Mouse (Mus musculus): Measurements from ENCODE around the gene Hoxb1. TPM values are rescaled to one million over a fixed set of nuclear protein-coding genes. Genes with fewer than 3 reads are reported as not detected.

Gene Hoxb1
- not detected for total RNA-seq (2021)
- long read RNA-seq, experiment 1: 0 reads
- long read RNA-seq, experiment 2: 0 reads

DNA sequence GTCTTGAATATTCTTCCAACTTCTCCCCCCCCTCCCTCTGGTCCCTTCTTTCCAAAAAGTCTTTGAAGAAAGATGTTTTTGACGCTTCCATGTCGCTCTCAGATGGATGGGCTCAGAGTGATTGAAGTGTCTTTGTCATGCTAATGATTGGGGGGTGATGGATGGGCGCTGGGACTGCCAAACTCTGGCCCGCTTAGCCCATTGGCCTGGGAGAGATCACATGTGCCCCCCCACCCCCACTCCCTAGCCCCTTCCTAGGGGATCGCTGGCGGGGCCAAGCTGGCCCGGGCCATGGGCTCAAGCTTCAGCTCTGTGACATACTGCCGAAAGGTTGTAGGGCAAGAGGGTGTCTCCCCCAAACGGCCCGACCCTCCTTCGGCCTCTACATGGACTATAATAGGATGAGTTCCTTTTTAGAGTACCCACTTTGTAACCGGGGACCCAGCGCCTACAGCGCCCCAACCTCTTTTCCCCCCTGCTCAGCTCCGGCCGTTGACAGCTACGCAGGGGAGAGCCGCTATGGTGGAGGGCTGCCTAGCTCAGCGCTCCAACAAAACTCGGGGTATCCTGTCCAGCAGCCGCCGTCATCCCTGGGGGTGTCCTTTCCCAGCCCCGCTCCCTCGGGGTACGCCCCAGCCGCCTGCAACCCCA lies at the start of gene Hoxb1:
Gene Hoxb1, plus strand, starts transcription at position 312 of the 651 bp plus-strand sequence.
- no peak for DNase-seq (ENCODE audit: low spot score in 2 of 2)
- intact Hi-C loops (cut with DNase I): no loop called here

DNA sequence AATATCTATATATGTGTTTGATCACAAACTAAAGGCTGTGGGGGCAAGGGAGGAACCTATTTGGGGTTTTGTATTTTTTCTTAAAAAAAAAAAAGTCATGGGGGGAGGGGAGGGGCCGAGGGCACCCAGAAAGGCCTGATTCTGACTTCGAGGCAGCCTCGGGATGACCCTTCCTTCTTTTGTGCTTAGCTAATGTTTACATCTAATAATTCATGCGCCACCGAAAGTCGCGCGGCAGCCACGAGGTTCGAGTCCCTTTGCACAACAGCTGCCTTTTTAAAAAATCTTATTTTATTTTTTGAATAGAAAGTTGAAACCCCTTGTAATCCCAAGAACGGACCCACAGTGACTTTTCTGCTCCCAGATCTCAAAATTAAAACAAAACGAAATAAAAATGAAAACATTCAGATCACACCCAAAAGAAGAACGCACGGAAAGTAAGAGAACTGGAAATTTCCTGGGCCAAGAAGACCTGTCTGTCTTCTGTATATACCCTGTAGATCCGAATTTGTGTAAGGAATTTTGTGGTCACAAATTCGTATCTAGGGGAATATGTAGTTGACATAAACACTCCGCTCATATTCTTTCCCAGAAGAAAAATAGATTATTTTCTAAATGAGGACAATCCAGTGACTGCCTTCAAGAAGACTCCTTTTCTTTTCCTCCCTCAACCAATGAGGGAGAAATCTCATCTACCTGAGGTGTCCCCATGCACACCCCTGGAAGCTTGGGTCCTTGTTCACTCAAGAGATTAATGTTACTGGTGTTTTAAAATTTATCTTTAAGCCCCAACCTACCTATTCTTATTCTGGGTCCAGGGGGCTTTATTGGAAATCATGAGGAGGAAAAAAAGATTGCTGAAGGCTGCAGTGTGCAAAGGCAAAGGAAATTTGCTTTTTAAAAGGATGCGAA lies 48.6 kb upstream of the Hoxb1 start:
- DNase-seq (ENCODE audit: low spot score in 2 of 2): no peak
- intact Hi-C loops (cut with DNase I): loop anchor here (5.0 to 10.0 kb wide), 2 partner anchors 308 to 360 kb away; no protein-coding TSS in a partner anchor

DNA sequence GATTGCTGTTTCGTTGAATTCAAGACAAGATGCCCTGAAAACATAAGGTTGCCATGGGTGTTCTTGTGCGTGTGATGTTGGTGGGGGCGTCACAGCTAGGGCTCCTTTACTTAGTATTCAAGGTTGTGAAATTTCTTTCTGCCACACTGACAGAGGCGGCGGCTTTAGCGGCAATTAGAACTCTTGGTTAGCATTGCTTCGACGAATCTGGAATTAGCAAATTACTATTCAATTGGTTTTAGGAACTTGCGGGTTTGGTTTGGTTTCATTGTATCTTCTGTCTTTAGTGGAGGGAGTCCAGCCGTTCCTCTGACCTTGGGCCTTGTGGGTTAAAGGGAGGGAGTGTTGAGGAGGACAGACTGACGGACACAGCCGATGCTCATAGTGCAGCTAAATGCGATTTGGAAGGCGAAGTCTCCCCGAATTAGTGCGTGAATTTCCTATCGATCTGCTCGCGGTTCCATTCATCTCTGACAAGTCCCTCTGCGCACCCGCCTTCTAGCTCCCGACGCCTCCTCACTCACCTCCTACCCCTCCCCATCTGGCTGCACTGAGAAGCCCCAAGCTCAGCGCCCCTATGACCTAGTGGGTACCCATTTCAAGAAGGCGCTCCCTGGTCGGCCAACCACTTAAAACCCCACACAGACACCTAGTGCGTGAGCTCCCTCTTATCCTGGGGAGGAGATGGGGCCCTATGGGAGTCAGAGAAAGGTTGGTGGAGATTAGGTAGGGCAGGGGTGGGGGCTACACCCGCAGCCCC lies 47.8 kb upstream of the Hoxb1 start, which contains the start of gene Hoxb4:
Gene Hoxb4, plus strand, starts transcription at position 660 of the 760 bp plus-strand sequence.
- intact Hi-C loops (cut with DNase I): loop anchor here (5.0 to 10.0 kb wide), 2 partner anchors 307 to 360 kb away; no protein-coding TSS in a partner anchor
- DNase-seq (ENCODE audit: low spot score in 2 of 2): no peak

DNA sequence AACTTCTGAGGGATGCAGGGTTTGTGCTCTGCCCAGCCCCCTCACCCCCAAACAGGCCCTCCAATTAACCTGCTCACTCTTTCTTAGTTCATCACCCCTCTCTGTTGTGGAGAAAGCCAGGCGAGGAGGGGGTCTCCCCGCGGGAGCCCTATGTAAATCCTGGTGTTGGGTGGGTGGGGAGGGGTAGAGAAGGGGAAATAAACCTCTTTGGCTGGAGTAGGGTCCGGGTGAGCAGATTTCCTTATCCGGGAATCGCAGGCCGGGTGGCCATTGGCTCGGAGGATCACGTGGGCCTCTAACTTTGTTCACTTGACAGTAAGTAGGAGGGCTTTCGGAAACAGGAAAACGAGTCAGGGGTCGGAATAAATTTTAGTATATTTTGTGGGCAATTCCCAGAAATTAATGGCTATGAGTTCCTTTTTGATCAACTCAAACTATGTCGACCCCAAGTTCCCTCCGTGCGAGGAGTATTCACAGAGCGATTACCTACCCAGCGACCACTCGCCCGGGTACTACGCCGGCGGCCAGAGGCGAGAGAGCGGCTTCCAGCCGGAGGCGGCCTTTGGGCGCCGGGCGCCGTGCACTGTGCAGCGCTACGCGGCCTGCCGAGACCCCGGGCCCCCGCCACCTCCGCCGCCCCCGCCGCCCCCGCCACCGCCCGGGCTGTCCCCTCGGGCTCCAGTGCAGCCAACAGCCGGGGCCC lies 47.0 kb upstream of the Hoxb1 start:
- intact Hi-C loops (cut with DNase I): loop anchor here (5.0 to 10.0 kb wide), 2 partner anchors 306 to 359 kb away; no protein-coding TSS in a partner anchor
- no peak for DNase-seq (ENCODE audit: low spot score in 2 of 2)

DNA sequence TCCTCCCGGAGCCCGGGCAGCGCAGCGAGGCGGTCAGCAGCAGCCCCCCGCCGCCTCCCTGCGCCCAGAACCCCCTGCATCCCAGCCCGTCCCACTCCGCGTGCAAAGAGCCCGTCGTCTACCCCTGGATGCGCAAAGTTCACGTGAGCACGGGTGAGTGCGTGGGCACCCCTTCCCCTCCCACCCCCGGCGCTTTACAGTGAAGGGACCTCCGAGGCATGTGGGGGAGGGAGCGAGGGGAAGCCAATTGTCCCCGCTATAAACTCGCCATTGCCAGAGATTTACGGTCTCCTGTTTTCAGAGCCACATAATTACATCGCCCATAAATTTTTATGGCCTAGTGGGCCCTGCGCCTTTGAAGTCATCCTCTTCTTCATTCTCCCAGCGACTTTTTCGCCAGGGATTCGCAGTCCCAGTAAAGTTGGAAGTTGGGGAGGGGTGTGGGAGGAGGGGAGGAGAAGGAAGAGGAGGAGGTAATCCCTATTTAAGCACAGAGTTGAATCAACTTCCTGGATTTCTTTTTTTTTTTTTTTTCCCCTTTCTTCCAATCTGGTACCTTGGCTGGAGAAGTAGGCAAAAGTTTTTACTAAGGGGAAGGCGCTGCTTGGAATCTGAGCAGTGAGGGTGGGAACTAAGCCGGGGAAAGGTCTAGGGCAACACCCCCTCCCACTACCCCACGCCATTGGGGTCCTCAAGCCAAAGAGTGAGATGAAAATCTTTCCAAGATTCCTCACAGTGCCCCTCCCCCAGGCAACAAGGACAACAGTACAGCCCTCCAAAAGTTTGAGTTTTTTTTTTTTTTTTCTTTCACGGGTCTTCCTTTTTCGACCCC lies 46.3 kb upstream of the Hoxb1 start:
- intact Hi-C loops (cut with DNase I): loop anchor here (5.0 to 10.0 kb wide), 2 partner anchors 306 to 358 kb away; no protein-coding TSS in a partner anchor
- no peak for DNase-seq (ENCODE audit: low spot score in 2 of 2)

DNA sequence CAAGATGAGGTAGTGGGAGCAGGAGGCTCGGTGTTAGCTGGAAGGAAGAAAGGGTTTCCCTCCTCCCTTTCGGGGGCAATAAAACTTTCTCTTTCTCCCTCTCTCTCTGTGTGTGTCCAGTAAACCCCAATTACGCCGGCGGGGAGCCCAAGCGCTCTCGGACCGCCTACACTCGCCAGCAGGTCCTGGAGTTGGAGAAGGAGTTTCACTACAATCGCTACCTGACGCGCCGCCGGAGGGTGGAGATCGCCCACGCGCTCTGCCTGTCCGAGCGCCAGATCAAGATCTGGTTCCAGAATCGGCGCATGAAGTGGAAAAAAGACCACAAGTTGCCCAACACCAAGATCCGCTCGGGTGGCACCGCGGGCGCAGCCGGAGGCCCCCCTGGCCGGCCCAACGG lies 45.6 kb upstream of the Hoxb1 start:
- intact Hi-C loops (cut with DNase I): loop anchor here (5.0 to 10.0 kb wide), 2 partner anchors 305 to 357 kb away; no protein-coding TSS in a partner anchor
- DNase-seq (ENCODE audit: low spot score in 2 of 2): no peak

DNA sequence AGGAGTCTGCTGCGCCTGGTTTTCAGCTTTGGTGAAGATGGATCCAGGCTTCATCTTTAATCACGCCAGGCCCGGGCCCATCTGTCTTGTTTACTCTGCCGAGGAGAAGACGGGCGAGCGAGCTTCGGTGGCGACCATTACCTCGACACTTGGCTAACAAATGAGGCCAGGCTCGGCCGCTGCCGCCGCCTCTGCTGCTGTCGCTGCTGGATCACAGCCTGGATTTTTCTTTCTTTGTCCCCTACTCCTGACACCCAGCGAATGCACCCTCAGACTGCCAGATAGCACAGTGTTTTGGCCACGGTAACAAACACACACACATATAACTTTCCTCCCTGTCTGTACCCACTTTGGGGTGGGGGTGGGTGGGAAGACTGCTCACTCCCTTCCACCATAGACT lies 44.9 kb upstream of the Hoxb1 start:
- intact Hi-C loops (cut with DNase I): no loop called here
- DNase-seq (ENCODE audit: low spot score in 2 of 2): no peak

DNA sequence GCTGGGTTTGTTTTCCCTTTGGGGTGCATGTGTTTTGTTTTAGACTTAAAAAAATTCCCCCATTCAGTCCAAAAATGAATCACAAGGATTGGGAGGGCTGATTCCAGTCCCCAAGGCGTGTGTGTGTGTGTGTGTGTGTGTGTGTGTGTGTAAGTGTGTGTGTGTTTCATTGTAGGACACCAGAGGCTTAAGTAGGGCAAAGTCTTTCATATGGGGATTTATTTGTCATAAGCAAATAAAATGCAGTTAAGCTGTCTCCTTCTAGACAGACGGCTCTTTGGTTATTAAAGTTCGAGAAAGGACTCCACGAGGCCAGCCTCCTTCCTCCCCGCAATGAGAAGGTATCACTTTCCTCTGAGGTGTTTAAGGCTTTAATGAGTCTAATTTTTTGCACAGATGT lies 43.7 kb upstream of the Hoxb1 start:
- intact Hi-C loops (cut with DNase I): no loop called here
- DNase-seq (ENCODE audit: low spot score in 2 of 2): no peak

DNA sequence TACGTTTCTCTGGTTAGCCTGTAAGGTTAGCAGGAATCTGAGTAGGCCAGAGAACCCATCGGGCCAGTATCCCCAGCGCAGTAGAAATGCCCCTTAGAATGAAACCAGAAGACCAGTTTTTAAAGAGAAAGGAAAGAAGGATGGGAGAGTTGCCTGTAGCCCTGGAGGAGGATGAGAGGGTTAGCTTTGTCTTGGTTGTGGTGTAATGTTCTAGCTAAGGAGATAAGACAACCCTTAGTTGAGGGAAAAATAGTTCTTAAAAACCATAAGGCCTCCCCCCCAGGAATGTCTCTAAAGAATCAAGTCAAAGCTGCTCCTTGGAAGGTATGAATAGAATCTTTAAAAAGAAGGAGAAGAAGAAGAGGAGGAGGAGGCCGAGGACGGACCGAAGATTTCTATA lies 42.8 kb upstream of the Hoxb1 start:
- intact Hi-C loops (cut with DNase I): no loop called here
- DNase-seq (ENCODE audit: low spot score in 2 of 2): no peak

DNA sequence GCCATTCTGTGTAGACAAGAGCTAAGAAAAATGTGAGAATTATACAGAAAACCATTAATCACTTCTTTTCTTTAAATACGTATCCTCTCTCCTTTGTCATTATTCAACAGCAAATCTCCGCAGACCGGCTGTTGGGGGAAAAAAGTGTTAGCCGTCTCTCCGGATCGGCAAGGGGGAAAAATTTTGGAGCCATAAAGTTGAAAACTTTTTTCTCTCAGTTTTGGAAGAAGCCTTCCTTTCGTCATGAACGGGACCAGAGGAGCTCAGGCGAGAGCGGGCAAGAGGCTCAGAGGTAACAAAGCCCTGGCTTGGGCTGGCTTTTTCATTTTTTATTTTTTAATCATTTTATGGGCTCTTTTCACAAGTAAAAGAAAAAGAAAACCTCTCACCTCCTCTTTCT lies 42.4 kb upstream of the Hoxb1 start, which contains the start of gene Hoxb3:
Gene Hoxb3, plus strand, starts transcription at position 173 of the 400 bp plus-strand sequence.
- DNase-seq (ENCODE audit: low spot score in 2 of 2): no peak
- intact Hi-C loops (cut with DNase I): no loop called here

DNA sequence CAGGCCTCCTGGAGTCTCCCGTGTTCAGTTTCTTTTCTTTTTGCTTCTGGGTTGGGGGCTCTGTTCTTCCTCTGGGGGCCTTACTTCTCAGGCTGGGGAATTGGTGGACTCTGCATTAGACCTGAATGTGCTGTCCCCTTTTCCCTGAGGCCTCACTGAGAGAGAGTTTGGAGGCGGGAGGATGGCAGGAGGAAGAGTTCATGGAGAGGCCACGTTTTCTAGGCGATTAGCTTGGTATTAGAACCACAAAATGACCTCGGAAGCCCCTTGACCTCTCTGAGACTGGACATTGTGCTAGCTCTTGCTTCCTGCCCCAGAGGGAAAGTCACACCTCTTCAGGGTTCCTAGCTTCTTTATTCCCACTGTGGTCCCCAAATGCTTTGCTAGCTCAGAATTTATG lies 41.4 kb upstream of the Hoxb1 start:
- DNase-seq (ENCODE audit: low spot score in 2 of 2): no peak
- intact Hi-C loops (cut with DNase I): no loop called here

DNA sequence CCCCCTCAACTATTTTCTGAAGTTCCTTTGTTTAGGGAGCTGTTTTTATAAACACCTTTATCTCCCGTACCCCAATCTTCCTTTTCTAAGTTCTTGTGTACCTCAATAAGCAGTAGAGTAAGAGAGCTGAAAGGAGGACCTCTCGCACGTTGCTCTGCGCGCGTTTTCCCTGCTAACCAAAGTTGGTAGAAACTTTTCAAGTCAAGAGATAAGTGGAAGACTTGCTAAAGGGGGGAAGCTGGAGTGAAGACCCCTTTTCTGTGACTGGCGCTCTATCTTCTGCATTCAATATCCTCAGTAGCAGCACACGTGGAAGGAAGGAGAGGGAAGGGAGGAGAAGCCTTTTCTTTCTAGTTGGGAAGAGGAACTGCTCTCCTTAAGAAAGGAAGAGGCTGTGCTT lies 40.6 kb upstream of the Hoxb1 start:
- intact Hi-C loops (cut with DNase I): no loop called here
- no peak for DNase-seq (ENCODE audit: low spot score in 2 of 2)

DNA sequence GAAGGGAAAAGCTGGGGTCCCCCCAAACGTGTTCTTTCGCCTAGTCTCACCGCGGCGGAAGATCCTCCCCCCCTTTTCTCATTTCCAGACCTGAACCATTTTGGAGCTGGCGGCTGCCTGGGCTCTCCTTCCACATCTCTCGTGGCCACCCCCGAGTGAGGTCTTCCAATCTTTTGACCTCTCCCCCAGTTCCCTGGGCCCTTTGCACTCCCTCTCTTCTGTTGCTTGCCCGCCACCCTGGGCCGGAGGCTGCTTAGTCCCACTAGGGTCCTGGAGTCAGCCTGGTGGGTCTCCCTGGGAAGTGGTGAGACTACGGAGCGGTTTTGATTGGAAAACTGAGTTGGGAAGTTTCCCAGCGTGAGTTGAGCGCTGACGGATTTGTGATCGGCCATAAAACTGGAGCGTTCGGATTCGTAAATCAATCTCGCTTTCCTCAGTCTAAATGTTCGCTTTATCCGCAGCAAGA lies 39.8 kb upstream of the Hoxb1 start:
- intact Hi-C loops (cut with DNase I): no loop called here
- DNase-seq (ENCODE audit: low spot score in 2 of 2): no peak

DNA sequence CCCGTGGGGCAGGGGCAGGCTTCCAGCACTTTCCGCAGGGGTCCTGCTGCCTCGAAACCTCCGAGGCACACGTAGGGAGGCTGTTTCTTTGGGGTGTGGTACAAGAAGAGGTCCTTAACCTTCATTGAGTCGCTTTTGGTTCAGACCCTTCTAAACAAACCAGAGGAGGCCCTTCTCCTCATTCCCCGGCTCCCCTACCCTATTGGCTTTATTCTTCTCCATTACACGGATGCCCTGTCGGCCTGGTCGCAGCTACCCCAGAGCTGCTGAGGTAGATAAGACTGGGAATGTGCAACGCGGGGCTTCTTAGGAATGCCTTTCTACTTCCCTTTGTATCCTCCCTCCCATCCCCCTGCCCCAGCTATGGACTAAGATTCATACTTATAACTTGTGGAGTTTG lies 38.8 kb upstream of the Hoxb1 start:
- intact Hi-C loops (cut with DNase I): no loop called here
- DNase-seq (ENCODE audit: low spot score in 2 of 2): no peak

DNA sequence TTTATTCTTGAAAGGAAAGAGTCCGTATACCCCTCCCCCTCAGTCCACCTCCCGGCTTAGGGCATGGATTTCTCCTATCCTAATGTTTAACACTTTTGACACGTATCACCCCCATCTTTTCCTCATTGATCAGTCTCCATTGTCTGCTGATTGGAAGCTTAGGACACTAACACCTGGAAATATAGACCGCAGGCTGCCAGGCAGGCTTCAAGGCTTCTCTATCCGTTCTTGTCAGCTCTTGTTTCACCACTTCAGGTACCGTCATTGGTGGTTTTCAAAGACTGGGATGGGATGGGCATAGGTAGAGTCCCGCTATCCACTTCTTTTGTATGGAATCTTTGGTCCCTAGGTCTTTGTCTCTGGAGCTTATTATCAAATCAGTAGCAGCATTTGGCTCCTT lies 38.4 kb upstream of the Hoxb1 start:
- intact Hi-C loops (cut with DNase I): no loop called here

DNA sequence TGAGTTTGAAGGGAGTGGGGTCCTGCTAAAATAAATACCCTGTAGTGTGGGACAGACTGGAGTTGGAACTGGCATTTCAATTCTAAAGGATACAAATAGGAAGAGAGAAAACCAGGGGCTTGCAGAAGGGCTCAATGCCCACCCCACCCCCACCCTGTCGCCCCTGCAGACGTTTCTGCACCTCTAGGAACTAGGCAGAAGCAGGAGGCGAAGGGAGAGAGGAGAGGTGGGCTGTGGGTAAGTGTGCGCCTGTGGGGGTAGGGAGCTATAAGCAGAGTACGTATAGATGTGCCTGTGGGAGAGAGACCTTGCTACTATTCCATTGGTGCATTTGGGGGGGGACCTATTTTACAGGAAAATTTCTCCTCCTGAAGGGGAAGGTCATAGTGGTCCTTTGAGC lies 37.8 kb upstream of the Hoxb1 start:
- no peak for DNase-seq (ENCODE audit: low spot score in 2 of 2)
- intact Hi-C loops (cut with DNase I): no loop called here

More for the DNA sequence above, 38.4 kb upstream of the Hoxb1 start:
- DNase-seq (ENCODE audit: low spot score in 2 of 2): no peak

DNA sequence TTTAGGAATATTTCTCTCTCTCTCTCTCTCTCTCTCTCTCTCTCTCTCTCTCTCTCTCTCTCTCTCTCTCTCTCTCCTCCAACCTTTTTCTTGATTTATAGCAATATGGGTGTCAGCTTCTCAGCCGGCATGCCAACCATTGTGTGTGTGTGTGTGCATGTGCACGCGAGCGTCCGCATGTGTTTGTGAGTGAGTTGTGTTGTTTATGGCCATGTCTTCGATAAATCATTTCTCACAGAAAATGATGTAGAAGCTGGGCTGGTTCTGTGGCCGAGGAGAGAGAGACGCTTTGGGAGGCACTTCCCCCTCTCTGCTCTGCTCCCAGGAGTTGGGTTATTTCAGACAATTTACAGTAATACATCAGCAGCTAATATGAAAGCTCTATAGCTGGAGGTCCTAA lies 36.9 kb upstream of the Hoxb1 start:
- intact Hi-C loops (cut with DNase I): no loop called here
- no peak for DNase-seq (ENCODE audit: low spot score in 2 of 2)

DNA sequence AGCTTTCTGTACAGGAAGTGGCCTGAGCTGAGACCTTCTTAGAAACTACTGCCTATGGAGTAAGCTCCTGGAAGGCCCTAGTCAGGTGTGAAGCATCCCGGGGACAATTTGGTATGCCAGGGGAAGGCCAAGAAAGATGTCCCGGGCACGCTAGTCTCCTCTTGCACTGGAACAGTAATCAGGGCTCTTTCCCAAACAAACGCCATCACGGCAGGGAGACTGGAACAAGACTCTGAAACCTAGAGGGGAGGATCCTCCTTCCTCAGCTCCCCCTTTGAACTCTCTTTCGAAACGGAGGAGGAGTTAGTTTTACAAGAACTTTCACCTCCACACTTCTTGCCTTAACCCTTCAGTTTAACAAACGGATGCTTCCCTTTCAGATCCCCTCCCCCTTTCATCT lies 33.4 kb upstream of the Hoxb1 start:
- intact Hi-C loops (cut with DNase I): loop anchor here (10.0 kb wide), 1 partner anchor 137 kb away; the partner anchor contains the start of gene Hoxb13

More for the DNA sequence above, 33.4 kb upstream of the Hoxb1 start:
- no peak for DNase-seq (ENCODE audit: low spot score in 2 of 2)
